Mouse (Mus musculus): ENCODE measurements around the gene Col4a2.

GRCm38 (mm10) chr8:11369526-11370203 lies 57.1 kb downstream of the Col4a2 start:
- TF ChIP-seq EP300 (IDR thresholded peaks at IDR 0.05) (peak; percentile 91), CTCF (IDR thresholded peaks at IDR 0.05) (peak; percentile 3; the same call in 1 of the 2 replicates)
